Mouse (Mus musculus) E14TG2a.4 (cell line): Measurements from ENCODE around the gene Rbm39.
A peak's percentile ranks its signal among the peaks of the same experiment; 100 is the strongest.
"Not testable (repeated sequence)": the region's sequence is repeated elsewhere in the genome, so short reads cannot be mapped to it uniquely, and the experiment has no call there.

Experiments used
- H3K27me3 ChIP-seq: 2 replicates; pipeline ENCODE4 v1.6.1; 2014; ENCODE audit warnings: low read length, control low read depth; ENCODE audit not compliant: insufficient read depth
- H3K36me3 ChIP-seq: 2 replicates; pipeline ENCODE4 v1.6.1; 2014; ENCODE audit warnings: low read length, control low read depth; ENCODE audit not compliant: insufficient read depth
- H3K4me1 ChIP-seq: replicated peaks from 2 replicates; pipeline ENCODE4 v1.6.1; 2014; ENCODE audit warnings: low read depth, low read length, control low read depth
- H3K4me3 ChIP-seq: replicated peaks from 2 replicates; pipeline ENCODE4 v1.5.1; 2014; ENCODE audit warnings: mild to moderate bottlenecking, low read length
- H3K9me3 ChIP-seq: 2 replicates; pipeline ENCODE4 v1.6.1; 2014; ENCODE audit warnings: low read length, control low read depth
- CTCF ChIP-seq: conservative IDR thresholded peaks from 2 replicates; pipeline ENCODE4 v1.5.1; 2014; ENCODE audit warnings: low read length
- NANOG ChIP-seq: IDR thresholded peaks from 2 replicates; pipeline ENCODE4 v1.6.1; 2014; ENCODE audit warnings: borderline replicate concordance, low read length, mixed read lengths
- POU5F1 ChIP-seq: IDR thresholded peaks from 2 replicates; pipeline ENCODE4 v1.6.1; 2014; ENCODE audit warnings: low read length, borderline replicate concordance

Gene Rbm39

GRCm38 (mm10) chr2:156190004-156190896, 10.2 kb upstream of the Rbm39 start:
- Histone ChIP-seq H3K36me3 (no peaks in the 10 kb centered on the region), H3K27me3 (no peaks in the 10 kb centered on the region), H3K4me3 (no peak overlapping the region), H3K4me1 (peaks cover 31% of the 10 kb centered on the region), H3K9me3 (no peaks in the 10 kb centered on the region)
- TF ChIP-seq POU5F1 (no peak), NANOG (no peak), CTCF (no peak)

GRCm38 (mm10) chr2:156189241-156189640, 9.2 kb upstream of the Rbm39 start:
- not testable (repeated sequence) for H3K36me3 ChIP-seq, H3K27me3 ChIP-seq, H3K4me3 ChIP-seq, H3K9me3 ChIP-seq
- peaks cover 21% of the 10 kb centered on the region for H3K4me1 ChIP-seq

DNA sequence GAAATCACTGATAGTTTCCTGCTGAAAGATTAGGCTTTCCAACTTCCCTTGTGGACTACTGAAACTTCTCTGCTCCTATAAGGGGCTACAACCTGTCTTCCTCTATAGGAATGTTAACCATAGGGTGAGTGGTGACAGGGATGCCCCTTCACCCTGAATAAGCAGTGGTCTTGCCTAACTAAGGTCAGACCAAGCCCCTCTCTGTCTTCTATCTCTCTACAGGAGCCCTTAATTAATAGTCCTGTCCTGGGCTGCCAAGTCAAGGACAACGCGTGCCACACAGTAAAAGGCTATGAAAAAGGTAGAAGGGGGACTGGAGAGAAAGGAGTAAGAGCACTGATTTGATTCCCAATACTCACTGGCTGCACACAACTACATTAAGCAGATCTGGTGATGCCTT, 1.6 kb upstream of the Rbm39 start:
- peaks cover 29% of the 10 kb centered on the region for H3K4me1 ChIP-seq
- TF ChIP-seq POU5F1 (no peak), NANOG (no peak), CTCF (no peak)
- H3K9me3 ChIP-seq: no peaks in the 10 kb centered on the region
- H3K27me3 ChIP-seq: no peaks in the 10 kb centered on the region
- peaks cover 26% of the 10 kb centered on the region for H3K36me3 ChIP-seq
- no peak overlapping the region for H3K4me3 ChIP-seq

DNA sequence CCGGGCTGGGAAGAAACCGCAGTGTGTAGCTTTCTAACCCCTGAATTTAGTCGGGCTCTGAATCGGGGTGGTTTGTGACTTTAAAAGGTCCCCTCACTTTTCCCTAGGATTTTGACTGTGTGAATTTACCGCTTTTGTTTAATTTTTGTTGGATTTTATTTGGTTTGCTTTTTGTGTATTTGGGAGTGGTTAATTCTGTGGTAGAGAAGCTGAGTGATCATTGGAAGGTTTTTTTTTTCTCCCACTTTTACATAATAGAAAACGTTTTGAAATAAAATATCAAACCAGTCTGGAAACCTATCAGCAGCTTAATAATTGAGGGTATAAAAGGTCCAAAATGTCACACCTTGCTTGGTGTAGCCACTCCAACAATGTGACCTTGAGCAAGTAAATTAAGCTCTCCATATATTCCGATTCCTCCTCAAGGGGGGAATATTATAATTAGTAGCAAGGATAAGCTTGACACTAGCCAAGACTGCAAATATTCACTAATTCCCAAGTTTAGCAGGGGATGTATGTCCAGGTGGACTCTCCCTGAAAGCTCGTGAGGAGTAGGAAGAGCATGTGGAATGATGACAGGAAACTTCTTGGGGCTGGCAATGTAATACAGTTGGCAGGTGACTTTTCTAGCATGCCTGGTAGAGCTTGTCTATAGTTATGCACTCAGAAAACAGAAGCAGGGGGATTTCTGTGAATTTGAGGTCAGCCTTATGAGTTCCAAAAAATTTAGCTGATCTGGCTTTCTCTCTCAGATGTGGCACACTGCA, 969 bp upstream of the Rbm39 start:
- no peaks in the 10 kb centered on the region for H3K9me3 ChIP-seq
- H3K36me3 ChIP-seq: peaks cover 31% of the 10 kb centered on the region
- no peaks in the 10 kb centered on the region for H3K27me3 ChIP-seq
- TF ChIP-seq POU5F1 (no peak), CTCF (no peak), NANOG (no peak)
- H3K4me1 ChIP-seq: peaks cover 35% of the 10 kb centered on the region
- H3K4me3 ChIP-seq: peak overlapping the region; percentile 97

DNA sequence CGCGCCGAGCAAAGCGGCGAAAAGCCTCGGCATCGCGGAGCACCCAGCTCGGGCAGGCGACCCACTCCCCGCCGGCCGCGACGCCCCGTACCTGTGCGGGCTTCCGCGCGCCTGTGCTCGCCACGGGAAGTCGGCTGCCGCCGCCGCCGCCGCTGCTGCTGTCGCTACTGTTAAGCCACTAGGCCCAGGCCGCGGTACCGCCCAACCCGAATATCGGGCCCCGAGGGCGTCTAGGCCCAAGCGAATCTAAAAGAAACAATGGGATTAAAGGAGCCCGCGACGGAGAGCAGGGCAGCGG, 293 bp downstream of the Rbm39 start:
- H3K9me3 ChIP-seq: no peaks in the 10 kb centered on the region
- TF ChIP-seq NANOG (no peak), POU5F1 (no peak), CTCF (no peak)
- H3K27me3 ChIP-seq: no peaks in the 10 kb centered on the region

GRCm38 (mm10) chr2:156179046-156179795, 817 bp downstream of the Rbm39 start:
- Histone ChIP-seq H3K4me3 (peak overlapping the region; percentile 97), H3K4me1 (peaks cover 48% of the 10 kb centered on the region), H3K9me3 (no peaks in the 10 kb centered on the region), H3K36me3 (peaks cover 48% of the 10 kb centered on the region), H3K27me3 (no peaks in the 10 kb centered on the region)
- no peak for TF ChIP-seq CTCF
- no peak for TF ChIP-seq POU5F1
- no peak for TF ChIP-seq NANOG

More for the DNA sequence above, 293 bp downstream of the Rbm39 start:
- peak overlapping the region; percentile 97 for H3K4me3 ChIP-seq
- peaks cover 43% of the 10 kb centered on the region for H3K36me3 ChIP-seq
- H3K4me1 ChIP-seq: peaks cover 46% of the 10 kb centered on the region

DNA sequence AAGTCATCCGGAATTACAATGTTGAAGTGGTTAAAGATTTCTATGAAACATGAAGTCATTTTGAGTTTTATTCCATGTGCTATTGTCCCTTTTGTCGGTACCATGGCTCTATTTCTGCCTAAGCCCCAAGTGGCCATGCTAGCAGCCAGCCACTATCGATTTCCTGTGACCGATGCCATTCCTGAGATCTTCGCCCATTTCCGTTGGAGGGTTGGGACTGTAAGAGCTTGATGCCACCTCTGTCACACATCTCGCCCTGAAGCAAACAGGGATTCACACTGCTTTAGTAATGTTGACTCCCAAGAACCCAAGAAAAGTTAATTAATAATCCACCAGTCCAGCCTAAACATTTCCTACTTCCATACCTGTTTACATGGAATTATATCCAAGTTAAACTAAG, 2.4 kb downstream of the Rbm39 start:
- TF ChIP-seq NANOG: no peak
- TF ChIP-seq CTCF: no peak
- no peak for TF ChIP-seq POU5F1
- Histone ChIP-seq H3K4me1 (peaks cover 57% of the 10 kb centered on the region), H3K9me3 (no peaks in the 10 kb centered on the region), H3K27me3 (no peaks in the 10 kb centered on the region), H3K4me3 (peak overlapping the region; percentile 97), H3K36me3 (peaks cover 63% of the 10 kb centered on the region)

DNA sequence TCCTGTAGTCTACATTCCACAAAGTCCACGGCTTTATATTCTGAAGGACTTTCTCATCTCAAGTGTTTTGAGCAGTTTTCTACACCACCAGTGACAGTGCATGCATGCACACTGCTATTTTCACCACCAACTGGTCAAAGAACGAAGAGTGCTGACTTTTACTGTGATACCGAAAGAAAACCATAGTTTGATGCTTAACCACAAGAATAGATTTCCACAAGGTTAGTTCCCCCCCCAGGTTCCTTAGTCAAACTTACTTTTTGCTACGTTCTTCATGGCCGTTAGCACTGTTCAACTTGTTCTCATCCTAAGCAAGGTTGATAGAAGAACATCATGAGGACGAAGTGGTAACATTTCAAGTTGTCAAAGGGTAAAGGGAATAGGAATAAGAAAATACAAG, 3.0 kb downstream of the Rbm39 start:
- no peaks in the 10 kb centered on the region for H3K9me3 ChIP-seq
- peaks cover 69% of the 10 kb centered on the region for H3K36me3 ChIP-seq
- H3K27me3 ChIP-seq: no peaks in the 10 kb centered on the region
- H3K4me1 ChIP-seq: peaks cover 57% of the 10 kb centered on the region
- TF ChIP-seq NANOG (no peak), POU5F1 (no peak), CTCF (no peak)
- peak overlapping the region; percentile 97; the same call in 1 of the 2 replicates for H3K4me3 ChIP-seq
